Mouse (Mus musculus): ENCODE results near the gene Gal3st4.
"Not testable (repeated sequence)": the region's sequence is repeated elsewhere in the genome, so short reads cannot be mapped to it uniquely, and the experiment has no call there.

The Gal3st4 gene

DNA sequence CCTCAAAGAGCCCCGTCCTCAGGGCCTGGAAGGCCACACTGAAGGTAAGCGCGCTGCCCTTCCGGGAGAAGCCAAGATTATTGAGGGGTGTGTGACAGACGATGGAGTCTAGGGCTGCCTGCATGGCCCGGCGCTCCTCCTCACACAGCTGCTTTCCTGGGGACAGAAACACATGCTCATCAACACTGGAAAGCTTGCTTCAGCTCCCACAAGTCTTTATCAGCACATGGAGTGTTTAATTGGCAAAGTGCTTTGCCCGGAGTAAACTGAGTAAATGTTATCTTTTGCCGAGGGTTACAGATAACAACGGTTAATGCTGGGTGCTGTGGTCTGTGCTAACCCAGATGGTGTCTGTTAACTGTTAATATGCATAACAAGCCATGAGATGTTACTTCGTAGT lies 11.8 kb downstream of the Gal3st4 start:
- DNase-seq: no peak

DNA sequence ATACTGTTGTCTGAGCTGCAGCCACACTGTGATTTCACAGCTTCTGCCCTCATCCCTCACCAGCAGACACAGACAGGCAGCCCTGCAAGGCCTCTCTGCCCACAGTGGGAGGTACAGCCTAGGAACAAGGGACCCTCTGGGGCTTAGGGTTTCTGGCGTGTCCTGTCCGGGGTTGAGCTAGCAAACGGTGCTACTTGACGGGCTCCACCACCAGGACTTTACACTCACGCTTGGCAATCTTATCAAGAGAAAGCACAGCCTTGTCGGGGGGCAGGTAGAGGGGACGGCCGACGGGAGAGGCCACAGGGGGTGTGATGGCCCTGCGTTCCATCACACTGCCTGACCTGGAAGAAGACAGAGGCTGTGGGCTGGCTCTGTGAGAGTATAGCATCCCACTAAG lies 12.6 kb downstream of the Gal3st4 start:
- DNase-seq: no peak

DNA sequence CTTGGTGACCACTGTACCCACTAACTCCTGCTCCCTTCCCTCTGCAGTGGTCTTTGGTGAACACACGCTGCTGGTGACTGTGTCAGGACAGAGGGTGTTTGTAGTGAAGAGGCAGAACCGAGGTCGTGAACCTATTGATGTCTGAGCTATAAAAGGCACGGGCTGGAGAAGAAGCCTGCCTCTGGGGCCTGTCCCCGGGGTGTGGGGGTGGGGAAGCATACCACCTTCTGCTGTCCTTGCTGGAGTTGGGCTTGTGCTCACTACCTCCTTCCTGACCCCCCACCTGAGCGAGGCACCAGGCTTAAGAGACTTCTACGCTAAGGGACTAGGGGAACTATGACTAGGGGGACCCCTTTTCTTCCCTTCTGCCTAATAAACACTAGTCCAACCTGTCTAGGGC lies 13.6 kb downstream of the Gal3st4 start:
- no peak for DNase-seq

DNA sequence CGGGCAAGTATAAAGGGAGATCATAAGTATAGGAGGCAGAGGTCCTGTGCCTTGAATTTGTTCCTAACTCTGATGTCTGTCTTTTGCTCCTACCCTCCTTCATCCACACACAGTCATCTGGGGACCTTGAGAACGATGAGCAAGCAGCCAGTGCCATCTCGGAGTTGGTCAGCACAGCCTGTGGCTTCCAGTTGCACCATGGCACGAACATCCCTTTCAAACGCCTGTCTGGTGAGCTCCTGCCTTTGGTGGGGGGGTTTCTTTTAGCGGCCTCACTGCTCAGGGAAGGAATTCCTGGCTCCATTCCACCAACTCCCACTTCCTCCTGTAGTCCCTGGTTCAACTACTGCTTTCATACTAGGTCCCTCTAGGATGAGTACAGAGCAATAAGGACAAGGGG lies 14.1 kb downstream of the Gal3st4 start:
- no peak for DNase-seq

GRCm38 (mm10) chr5:138258078-138258477 lies 14.6 kb downstream of the Gal3st4 start:
- no peak for DNase-seq

GRCm38 (mm10) chr5:138257585-138257978 lies 15.1 kb downstream of the Gal3st4 start:
- DNase-seq: no peak

- no peak for DNase-seq
Observed at GRCm38 (mm10) chr5:138256966-138257584, 15.6 kb downstream of the Gal3st4 start.

- no peak for DNase-seq
Observed at GRCm38 (mm10) chr5:138256094-138256467, 16.6 kb downstream of the Gal3st4 start.

- DNase-seq: peak; percentile 98
Observed at GRCm38 (mm10) chr5:138255353-138256093, 17.1 kb downstream of the Gal3st4 start, which contains the start of gene Lamtor4. Gene Lamtor4 (plus strand): TSS chr5:138255482.

DNA sequence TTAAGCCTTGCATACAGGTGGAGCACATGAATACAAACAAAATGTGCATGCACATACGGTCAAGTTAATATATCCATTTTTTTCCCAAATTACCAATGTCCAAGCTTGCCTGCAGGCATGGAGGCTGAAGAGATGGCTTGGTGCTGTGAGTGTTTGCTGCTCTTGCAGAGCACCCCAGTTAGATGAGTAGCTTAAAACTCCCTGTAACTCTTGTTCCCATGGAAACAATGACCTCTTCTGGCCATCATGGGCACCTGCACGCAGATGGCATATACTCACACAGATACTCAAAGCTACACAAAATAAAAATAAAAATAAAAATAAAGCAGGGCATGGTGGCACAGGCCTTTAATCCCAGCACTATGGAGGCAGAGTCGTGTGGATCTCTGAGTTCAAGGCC lies 19.6 kb downstream of the Gal3st4 start:
- no peak for DNase-seq

GRCm38 (mm10) chr5:138251144-138251543 lies 21.5 kb downstream of the Gal3st4 start:
- DNase-seq: no peak

DNA sequence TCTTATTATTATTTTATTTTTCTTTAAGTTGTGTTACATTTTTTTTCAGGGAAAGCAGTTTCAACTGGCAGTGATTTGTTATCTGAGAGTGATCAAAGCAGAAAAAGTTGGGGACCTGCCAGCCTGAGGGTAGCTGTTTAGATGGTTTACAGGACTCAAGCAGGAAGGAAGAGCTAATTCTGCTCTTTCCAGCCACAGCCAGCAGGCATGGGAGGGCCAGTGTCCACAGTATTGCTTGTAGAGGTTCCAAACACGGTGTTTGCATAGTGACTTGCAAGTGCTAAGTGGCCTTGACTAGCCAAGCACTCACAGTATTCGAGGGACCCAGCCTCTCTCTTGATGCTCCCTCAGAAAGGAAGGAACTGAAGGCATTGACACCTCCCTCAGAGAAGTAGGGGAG lies 31.1 kb downstream of the Gal3st4 start:
- DNase-seq: no peak

DNA sequence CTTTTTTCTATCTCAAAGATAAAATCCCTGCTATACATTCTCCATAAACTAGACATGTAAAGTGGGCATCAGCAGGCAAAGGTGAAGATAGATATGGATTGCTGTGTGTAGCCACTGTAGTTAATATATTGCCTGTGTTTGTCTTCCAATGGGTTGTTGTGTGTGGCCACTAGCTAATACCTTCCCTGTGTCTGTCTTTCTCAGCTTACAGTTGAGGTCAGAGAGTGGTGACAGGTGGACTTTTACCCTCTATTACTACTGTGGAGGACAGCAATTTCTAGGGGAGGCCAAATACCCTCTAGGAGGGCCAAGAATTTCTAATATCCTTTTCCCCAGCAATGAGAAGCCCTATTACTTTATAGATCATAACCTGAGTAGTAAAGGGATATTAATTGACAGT lies 38.4 kb downstream of the Gal3st4 start:
- no peak for DNase-seq

GRCm38 (mm10) chr5:138233778-138234177 lies 38.9 kb downstream of the Gal3st4 start:
- no peak for DNase-seq

DNA sequence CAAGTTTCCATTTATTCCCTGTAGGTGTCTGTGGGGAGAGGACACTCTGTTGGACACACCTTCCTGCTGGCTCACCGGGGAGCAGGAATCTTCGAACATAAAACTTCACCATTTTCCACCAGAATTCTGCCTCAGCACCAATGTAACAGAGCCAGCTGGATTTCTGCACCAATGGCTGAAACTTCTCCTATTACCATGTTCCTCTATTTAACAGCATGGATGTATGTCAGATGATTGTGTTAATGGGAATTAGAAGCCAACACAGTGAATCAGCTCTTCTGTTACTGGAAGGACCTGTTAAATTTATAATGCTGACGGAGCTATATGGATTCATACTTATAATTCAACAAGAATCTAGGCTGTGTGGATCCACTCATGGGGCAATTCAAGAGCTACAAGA lies 43.1 kb downstream of the Gal3st4 start:
- no peak for DNase-seq

DNA sequence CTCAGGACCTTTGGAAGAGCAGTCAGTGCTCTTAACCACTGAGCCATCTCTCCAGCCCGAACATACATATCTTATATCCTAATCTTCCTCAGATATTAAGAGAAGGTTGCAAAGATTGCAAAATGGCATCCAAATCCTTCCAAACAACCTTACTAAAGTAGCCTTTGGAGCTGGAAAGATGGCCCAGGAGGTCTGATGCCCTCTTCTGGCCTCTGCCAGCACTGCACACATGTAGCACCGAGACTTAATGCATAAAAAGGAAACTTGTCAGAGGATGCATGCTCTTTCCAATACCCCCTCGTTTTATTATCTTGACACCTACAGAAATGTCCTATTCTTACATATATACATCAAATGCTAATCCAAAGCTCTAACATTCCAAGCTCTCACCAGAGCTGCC lies 44.6 kb downstream of the Gal3st4 start:
- DNase-seq: peak; percentile 21

DNA sequence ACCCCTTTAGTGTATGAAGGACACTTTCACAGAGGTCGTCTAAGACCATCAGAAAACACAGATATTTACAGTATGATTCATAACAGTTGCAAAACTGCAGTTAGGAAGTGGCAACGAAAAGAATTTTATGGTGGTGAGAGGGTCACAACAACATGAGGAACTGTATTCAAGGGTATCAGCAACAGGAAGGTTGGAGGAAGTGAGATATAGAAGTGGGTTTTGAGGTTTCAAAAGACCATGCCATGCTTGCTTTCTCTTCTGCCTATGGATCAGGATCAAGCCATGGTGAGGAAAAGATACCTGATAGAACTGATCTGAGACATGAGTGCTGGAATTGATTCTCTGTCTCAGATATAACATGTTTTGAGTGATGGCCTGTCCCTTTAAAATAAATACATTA lies 45.3 kb downstream of the Gal3st4 start:
- no peak for DNase-seq

- no peak for DNase-seq
Observed at GRCm38 (mm10) chr5:138226491-138226890, 46.1 kb downstream of the Gal3st4 start.

DNA sequence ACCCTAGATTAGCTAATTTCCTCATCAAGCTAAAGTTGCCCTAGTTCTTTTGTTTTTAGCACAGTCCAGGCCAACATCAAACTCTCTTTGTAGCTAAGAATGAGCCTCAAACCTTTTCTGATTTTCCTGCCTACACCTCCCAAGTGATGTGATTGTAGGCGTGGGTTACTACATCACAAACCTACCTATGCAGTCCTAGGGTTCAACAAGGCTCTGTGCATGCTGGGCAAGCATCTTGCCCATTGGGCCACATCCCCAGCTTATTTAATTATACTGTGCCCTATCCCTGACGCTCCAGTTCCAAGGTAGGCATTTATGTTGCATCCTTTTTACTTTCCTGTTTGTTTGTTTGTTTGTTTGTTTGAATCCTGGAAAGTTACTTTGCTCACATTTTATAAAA lies 46.9 kb downstream of the Gal3st4 start, which contains the start of gene Nxpe5:
Nxpe5 (plus strand) TSS at position 199 of the 400 bp plus-strand sequence.
- no peak for DNase-seq

DNA sequence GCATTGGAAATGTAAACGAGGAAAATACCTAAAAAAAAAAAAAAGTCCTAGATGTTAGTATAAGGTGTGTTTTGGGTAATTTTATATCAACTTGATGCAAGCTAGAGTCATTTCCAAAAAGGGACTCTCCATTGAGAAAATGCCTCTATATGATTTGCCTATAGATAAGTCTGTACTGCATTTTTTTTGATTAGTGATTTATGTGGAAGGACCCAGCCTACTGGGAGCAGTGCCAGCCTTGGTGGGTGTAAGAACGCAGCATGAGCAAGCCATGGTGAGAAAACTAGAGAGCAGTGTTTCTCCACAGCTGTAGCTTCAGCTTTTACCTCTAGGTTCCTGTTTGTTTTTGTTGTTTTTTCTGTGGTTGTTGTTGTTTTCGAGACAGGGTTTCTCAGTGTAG lies 49.4 kb downstream of the Gal3st4 start:
- no peak for DNase-seq

DNA sequence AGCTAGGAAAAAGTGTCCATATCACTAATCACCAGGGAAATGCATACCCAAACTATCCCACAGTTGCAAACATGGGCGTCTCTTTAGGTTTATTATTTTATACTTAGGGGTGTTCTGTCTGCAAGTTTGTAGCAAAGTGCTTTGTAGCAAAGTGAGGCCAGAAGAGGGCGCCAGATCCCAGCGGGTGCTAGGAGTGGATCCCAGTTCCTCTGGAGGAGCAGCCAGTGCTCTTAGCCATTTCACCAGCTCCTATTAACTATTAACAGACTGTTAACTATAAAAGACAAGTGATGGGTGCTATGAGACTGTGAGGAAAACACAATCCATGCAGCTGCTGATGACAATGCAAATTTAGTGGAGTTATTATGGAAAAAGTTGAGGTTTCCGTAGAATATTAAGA lies 50.5 kb downstream of the Gal3st4 start:
- peak; percentile 70 for DNase-seq

DNA sequence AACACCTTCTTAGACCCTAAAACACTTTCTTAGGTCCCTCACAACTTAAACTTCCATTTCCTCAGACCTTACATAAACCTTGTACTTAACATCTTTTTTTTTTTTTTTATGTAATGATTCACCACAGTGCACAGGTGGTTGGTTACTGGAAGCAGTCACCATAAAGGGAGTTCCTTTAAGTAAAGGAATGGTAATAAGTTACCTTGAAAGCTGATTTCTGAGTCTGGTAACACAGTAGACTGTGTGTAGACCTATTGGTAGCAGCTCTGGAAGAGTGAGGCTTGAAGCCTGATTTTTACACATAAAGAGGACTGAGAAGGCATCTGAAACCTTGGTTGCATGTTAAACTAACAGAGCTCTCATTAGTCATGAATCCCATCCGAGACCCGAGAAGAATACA lies 52.8 kb downstream of the Gal3st4 start:
- no peak for DNase-seq

GRCm38 (mm10) chr5:138216632-138217031 lies 56.0 kb downstream of the Gal3st4 start:
- DNase-seq: not testable (repeated sequence)

Measured in retina, postnatal 1 day (tissue).